Mouse (Mus musculus): ENCODE measurements around the gene Hist1h2bg. TPM values are rescaled to one million over a fixed set of nuclear protein-coding genes. Genes with fewer than 3 reads are reported as not detected.
"Not testable (repeated sequence)": the region's sequence is repeated elsewhere in the genome, so short reads cannot be mapped to it uniquely, and the experiment has no call there.

Gene Hist1h2bg
- polyA plus RNA-seq, 1 experiment, result 523 TPM

DNA sequence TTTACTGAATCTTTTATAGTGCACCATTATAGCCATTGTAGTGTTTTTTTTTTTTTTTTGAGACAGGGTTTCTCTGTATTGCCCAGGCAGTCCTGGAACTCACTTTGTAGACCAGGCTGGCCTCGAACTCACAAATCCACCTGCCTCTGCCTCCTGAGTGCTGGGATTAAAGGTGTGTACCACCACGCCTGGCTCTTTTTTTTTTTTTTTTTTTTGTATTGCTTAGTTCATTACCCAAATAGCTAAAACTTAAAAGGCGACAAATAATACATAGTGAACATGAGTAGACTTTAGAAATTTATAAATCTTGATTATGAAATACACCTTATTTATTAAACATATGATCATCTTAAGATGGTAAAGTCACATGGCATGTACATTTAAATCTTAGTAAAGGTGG is 29.7 kb upstream of the Hist1h2bg start:
- Histone ChIP-seq H3K4me3 (ENCODE audit: control insufficient read depth, insufficient read depth, low read length) (no peak overlapping the region), H3K27ac (ENCODE audit: control insufficient read depth, insufficient read depth, low read length) (no peak overlapping the region), H3K4me1 (replicated peaks; ENCODE audit: control insufficient read depth, insufficient read depth, low read length) (peaks cover 2% of the 10 kb centered on the region; the same call in 1 of the 2 replicates), H3K36me3 (ENCODE audit: control insufficient read depth, insufficient read depth, low read length) (no peaks in the 10 kb centered on the region), H3K27me3 (ENCODE audit: control insufficient read depth, insufficient read depth, low read length) (no peaks in the 10 kb centered on the region)
- TF ChIP-seq POLR2A (IDR thresholded peaks at IDR 0.05; ENCODE audit: control insufficient read depth, extremely low read depth, insufficient read depth, low read length, poor library complexity) (no peak), CTCF (IDR thresholded peaks at IDR 0.05; ENCODE audit: borderline replicate concordance, control insufficient read depth, extremely low read depth, insufficient read depth, low read length, poor library complexity) (no peak)
- 94% methylated on average over 3 of the region's 3 CpGs for WGBS
- DNase-seq, result no peak

DNA sequence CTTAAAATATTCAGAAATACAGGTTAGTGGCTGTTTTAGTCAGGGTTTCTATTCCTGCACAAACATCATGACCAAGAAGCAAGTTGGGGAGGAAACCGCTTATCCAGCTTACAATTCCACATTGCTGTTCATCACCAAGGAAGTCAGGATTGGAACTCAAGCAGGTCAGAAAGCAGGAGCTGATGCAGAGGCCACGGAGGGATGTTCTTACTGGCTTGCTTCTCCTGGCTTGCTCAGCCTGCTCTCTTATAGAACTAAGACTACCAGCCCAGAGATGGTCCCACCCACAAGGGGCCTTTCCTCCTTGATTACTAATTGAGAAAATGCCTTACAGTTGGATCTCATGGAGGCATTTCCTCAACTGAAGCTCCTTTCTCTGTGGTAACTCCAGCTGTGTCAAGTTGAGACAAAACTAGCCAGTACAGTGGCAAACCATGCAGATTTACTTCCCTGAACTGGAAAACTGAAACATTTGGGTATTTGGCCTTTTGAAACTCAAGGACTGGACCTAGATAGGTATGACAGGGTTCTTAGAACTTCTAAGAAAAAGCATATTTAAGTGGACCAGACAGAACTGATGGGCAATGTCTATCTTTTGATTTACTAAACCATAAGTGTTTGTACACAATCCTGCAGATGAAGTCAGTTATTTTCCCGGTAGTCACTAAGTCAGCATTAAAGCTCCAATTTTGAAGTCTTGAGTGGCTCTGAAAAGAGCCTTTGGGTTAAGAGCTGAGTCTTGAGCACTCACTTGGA is 28.8 kb upstream of the Hist1h2bg start:
- H3K36me3 ChIP-seq (ENCODE audit: control insufficient read depth, insufficient read depth, low read length); H3K4me1 ChIP-seq (replicated peaks; ENCODE audit: control insufficient read depth, insufficient read depth, low read length); DNase-seq; H3K27me3 ChIP-seq (ENCODE audit: control insufficient read depth, insufficient read depth, low read length): not testable (repeated sequence)
- H3K4me3 ChIP-seq (ENCODE audit: control insufficient read depth, insufficient read depth, low read length), result peak overlapping the region; percentile 57
- 27% methylated on average over 3 of the region's 3 CpGs for WGBS
- peak overlapping the region; percentile 85 for H3K27ac ChIP-seq (ENCODE audit: control insufficient read depth, insufficient read depth, low read length)

DNA sequence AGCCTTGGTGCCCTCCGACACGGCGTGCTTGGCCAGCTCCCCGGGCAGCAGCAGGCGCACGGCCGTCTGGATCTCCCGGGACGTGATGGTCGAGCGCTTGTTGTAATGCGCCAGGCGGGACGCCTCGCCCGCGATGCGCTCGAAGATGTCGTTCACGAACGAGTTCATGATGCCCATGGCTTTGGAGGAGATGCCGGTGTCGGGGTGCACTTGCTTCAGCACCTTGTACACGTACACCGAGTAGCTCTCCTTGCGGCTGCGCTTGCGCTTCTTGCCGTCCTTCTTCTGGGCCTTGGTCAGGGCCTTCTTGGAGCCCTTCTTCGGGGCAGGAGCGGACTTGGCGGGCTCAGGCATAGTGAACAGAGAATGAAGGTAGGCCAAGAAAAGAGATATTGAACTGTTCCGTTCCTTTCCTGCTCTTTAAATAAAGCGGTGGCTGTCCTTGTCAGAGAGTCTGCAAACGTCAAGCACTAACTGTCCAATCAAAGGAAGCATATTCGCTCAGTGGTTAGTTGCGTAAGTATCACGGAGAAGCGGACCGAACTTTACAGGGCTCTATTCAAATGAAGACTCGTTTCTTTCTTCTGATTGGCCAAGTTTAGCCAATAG is 28.1 kb upstream of the Hist1h2bg start, which contains the start of gene Hist1h2bh:
Hist1h2bh (minus strand) TSS at position 394 of the 609 bp plus-strand sequence.
- not testable (repeated sequence) for H3K4me1 ChIP-seq (replicated peaks; ENCODE audit: control insufficient read depth, insufficient read depth, low read length)

DNA sequence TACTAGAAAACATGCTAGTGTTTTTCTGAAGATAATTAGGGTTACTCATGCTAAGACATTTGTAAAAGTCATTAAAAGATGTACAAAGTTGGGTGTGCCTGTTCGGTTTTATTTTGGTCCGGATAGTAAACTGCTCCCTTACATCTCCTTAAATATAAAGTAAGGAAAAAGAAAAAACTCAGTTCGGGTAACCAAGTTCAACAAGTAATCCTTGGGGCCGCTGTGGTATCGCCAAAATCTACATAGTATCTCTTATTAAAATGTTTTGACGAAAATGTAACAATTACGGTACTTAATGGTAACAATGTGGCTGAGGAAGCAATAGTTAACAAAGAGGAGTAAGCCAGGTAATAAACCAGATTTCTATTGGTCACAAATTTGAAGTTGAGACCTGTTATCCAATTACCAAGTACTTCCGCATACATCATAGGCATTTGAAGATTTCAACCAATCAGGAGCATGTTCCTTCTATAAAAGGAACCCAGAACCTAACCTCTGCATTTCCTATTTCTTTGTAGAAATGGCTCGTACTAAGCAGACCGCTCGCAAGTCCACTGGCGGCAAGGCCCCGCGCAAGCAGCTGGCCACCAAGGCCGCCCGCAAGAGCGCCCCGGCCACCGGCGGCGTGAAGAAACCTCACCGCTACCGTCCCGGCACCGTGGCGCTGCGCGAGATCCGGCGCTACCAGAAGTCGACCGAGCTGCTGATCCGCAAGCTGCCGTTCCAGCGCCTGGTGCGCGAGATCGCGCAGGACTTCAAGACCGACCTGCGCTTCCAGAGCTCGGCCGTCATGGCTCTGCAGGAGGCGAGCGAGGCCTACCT is 27.0 kb upstream of the Hist1h2bg start, which contains the start of gene Hist1h3f:
Hist1h3f (plus strand) TSS at position 88 of the 822 bp plus-strand sequence.
- Histone ChIP-seq H3K27me3 (ENCODE audit: control insufficient read depth, insufficient read depth, low read length) (no peaks in the 10 kb centered on the region), H3K27ac (ENCODE audit: control insufficient read depth, insufficient read depth, low read length) (peak within 1 kb of the TSS; percentile 85), H3K36me3 (ENCODE audit: control insufficient read depth, insufficient read depth, low read length) (no peaks in the 10 kb centered on the region), H3K4me3 (ENCODE audit: control insufficient read depth, insufficient read depth, low read length) (peak within 1 kb of the TSS; percentile 60), H3K4me1 (replicated peaks; ENCODE audit: control insufficient read depth, insufficient read depth, low read length) (peaks cover 2% of the 10 kb centered on the region; the same call in 1 of the 2 replicates)
- WGBS, result under 1% methylated on average over 35 of the region's 45 CpGs
- peak; percentile 78 for DNase-seq
- TF ChIP-seq POLR2A (IDR thresholded peaks at IDR 0.05; ENCODE audit: control insufficient read depth, extremely low read depth, insufficient read depth, low read length, poor library complexity), result peak; percentile 74; the same call in 1 of the 2 replicates
- no peak for TF ChIP-seq CTCF (IDR thresholded peaks at IDR 0.05; ENCODE audit: borderline replicate concordance, control insufficient read depth, extremely low read depth, insufficient read depth, low read length, poor library complexity)

More for the DNA sequence above, 28.1 kb upstream of the Hist1h2bg start, which contains the start of gene Hist1h2bh:
- not testable (repeated sequence) for H3K36me3 ChIP-seq (ENCODE audit: control insufficient read depth, insufficient read depth, low read length); H3K27me3 ChIP-seq (ENCODE audit: control insufficient read depth, insufficient read depth, low read length)
- under 1% methylated on average over 42 of the region's 42 CpGs for WGBS
- TF ChIP-seq POLR2A (IDR thresholded peaks at IDR 0.05; ENCODE audit: control insufficient read depth, extremely low read depth, insufficient read depth, low read length, poor library complexity), result peak; percentile 66; the same call in 1 of the 2 replicates
- Histone ChIP-seq H3K27ac (ENCODE audit: control insufficient read depth, insufficient read depth, low read length) (peak within 1 kb of the TSS; percentile 85), H3K4me3 (ENCODE audit: control insufficient read depth, insufficient read depth, low read length) (peak within 1 kb of the TSS; percentile 57)
- DNase-seq, result peak; percentile 71

DNA sequence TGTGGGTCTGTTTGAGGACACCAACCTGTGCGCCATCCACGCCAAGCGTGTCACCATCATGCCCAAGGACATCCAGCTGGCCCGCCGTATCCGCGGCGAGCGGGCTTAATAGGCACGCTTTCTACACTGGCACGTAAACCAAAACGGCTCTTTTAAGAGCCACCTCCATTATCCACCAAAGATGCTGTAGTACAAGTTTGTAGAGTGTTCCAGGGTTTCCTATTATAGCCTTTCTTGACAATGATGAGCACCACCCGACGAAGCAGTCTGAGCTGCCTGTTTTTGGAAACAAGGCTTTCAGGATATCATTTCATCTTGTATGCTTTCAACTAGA is 26.4 kb upstream of the Hist1h2bg start:
- DNase-seq, result peak; percentile 29
- WGBS, result under 1% methylated on average over 13 of the region's 14 CpGs
- H3K4me3 ChIP-seq (ENCODE audit: control insufficient read depth, insufficient read depth, low read length), result peak overlapping the region; percentile 60
- H3K4me1 ChIP-seq (replicated peaks; ENCODE audit: control insufficient read depth, insufficient read depth, low read length); H3K27me3 ChIP-seq (ENCODE audit: control insufficient read depth, insufficient read depth, low read length); H3K36me3 ChIP-seq (ENCODE audit: control insufficient read depth, insufficient read depth, low read length): not testable (repeated sequence)
- peak overlapping the region; percentile 71 for H3K27ac ChIP-seq (ENCODE audit: control insufficient read depth, insufficient read depth, low read length)

DNA sequence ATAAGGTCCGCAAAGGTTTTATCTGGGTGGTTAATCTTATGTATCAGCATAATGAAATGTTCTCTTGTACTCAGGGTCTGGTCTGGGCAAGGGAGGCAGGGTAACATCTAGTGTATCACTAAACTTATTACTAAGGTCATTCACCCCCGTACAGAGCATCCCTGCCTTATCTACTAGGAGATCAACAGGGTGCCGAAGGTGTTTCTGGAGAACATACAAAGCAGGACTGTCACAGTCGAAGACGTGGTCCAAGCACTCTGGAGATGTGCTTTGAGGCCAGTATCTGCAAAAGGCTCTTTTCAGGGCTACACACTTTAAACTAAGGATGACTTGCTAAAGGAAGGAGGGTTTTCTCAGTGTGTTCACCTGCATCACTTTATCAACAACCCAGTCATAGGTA is 24.5 kb upstream of the Hist1h2bg start:
- TF ChIP-seq POLR2A (IDR thresholded peaks at IDR 0.05; ENCODE audit: control insufficient read depth, extremely low read depth, insufficient read depth, low read length, poor library complexity), result no peak
- TF ChIP-seq CTCF (IDR thresholded peaks at IDR 0.05; ENCODE audit: borderline replicate concordance, control insufficient read depth, extremely low read depth, insufficient read depth, low read length, poor library complexity), result no peak
- DNase-seq, result no peak
- Histone ChIP-seq H3K27ac (ENCODE audit: control insufficient read depth, insufficient read depth, low read length) (no peak overlapping the region), H3K4me3 (ENCODE audit: control insufficient read depth, insufficient read depth, low read length) (no peak overlapping the region), H3K4me1 (replicated peaks; ENCODE audit: control insufficient read depth, insufficient read depth, low read length) (peaks cover 2% of the 10 kb centered on the region; the same call in 1 of the 2 replicates), H3K27me3 (ENCODE audit: control insufficient read depth, insufficient read depth, low read length) (no peaks in the 10 kb centered on the region), H3K36me3 (ENCODE audit: control insufficient read depth, insufficient read depth, low read length) (no peaks in the 10 kb centered on the region)
- whole genome bisulfite sequencing, result 91% methylated on average over 5 of the region's 5 CpGs

Measured in thymus, adult 2 months (tissue).